Mouse (Mus musculus) layer of hippocampus, adult 2 months (tissue): ENCODE results near the gene 4933411K16Rik. TPM values are rescaled to one million over a fixed set of nuclear protein-coding genes. Genes with fewer than 3 reads are reported as not detected.

Experiments used
- DNase-seq, 2 experiments: peaks; one replicate each; pipeline ENCODE4 v3.0.0; 2022; ENCODE audit warnings: low spot score in 2 of 2
- H3K27ac ChIP-seq: fragments of 200-600 bp; 2 replicates; pipeline ENCODE4 v1.8.1; 2022
- H3K4me3 ChIP-seq: fragments of 200-600 bp; 2 replicates; pipeline ENCODE4 v1.8.1; 2022; ENCODE audit warnings: mild to moderate bottlenecking
- CTCF ChIP-seq: fragments of 200-600 bp; conservative IDR thresholded peaks from 2 replicates; pipeline ENCODE4 v1.8.1; 2022; ENCODE audit warnings: antibody characterized with exemption, mild to moderate bottlenecking, moderate library complexity
- total RNA-seq, 2 experiments: library from RNA; stranded (reverse); gene quantifications; 2 replicates each; pipeline ENCODE4 v1.2.3; 2021

The 4933411K16Rik gene
- total RNA-seq, 2 experiments from 2014 or later, result 1.6 to 1.9 TPM

DNA sequence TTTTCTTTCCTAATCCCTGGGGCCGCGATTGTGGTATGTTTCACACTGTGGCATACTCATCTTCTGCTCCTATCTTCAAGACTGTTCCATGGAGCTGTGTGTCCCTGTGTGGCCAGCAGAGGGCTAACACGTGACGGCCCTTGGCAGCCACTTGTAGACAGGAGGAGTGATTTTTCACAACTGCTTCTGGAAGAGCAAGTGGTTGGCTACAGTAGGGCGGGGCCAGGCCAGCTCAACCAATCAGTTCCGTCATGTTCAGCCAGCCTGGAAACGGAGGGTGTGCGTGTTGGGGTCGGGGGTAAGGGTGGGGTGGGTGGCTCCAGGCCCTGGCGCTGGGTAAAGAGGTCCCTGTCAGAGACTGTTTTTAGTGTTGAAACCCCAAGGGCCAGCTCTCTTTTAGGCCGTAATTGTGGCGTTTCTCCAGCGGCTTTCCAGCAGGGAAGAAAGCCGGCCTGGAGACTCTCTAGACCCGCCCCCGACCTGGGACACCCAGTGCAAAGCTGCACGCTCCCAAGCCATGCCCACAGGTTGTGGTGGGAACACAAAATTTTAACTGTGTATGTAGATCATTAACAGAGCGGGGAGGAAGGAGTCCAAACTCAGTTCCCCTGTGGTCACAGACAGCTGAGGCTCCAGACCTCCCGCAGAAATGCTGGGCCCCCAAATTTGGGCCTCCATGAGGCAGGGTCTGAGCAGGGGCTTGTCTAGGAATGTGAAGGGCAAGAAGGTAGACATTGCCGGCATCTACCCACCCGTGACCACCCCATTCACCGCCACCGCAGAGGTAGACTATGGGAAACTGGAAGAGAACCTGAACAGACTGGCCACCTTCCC lies 6.6 kb upstream of the 4933411K16Rik start, which contains the start of gene Hoga1:
Hoga1 (plus strand) TSS at position 342 of the 834 bp plus-strand sequence.
- peak within 1 kb of the TSS; percentile 52 for H3K4me3 ChIP-seq

DNA sequence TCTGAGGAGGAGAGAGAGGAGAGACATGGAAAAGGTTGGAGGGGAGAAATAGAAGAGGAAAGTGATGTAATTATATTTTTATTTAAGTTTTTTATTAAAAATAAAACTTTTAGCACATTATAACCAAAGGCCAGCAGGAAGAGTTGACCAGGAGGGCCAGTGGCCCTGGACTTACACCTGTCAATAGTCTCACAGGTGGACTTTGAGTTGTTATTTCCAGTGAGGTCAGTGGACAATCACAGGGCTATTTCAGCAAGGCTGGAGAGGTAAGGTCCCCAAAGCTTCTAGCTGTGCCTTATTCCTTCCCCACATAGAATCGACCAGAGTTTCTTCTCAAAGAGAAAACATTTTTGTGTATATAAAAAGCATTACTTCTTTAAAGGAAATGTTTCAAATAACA lies 1.8 kb upstream of the 4933411K16Rik start:
- no peak for TF ChIP-seq CTCF

More for the DNA sequence above, 6.6 kb upstream of the 4933411K16Rik start, which contains the start of gene Hoga1:
- 0 out of 2 replicates have a peak within 1 kb of the TSS, but pooled peaks have one; percentile 28 for H3K27ac ChIP-seq
- peak; percentile 42 to 52 for DNase-seq
- TF ChIP-seq CTCF, result peak; percentile 76

DNA sequence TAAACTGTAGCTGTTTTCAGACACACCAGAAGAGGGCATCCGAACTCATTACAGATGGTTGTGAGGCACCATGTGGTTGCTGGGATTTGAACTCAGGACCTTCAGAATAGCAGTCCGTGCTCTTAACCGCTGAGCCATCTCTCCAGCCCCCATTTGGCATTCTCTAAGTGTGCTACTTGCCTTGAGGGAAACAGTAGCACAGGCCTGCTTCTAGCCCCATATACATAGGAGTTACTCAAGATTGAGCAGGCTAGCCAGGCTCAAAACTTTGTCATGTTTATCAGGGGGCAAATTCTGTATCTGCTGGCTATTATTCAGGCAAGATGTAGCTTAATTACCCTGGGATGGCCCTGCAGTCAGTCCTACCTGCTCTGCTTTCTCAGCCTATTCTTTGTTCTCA lies 697 bp upstream of the 4933411K16Rik start:
- Histone ChIP-seq H3K4me3 (no peak overlapping the region), H3K27ac (no peak overlapping the region)
- no peak for DNase-seq
- no peak for TF ChIP-seq CTCF

More for the DNA sequence above, 1.8 kb upstream of the 4933411K16Rik start:
- no peak overlapping the region for H3K27ac ChIP-seq
- H3K4me3 ChIP-seq, result no peak overlapping the region
- DNase-seq, result no peak

DNA sequence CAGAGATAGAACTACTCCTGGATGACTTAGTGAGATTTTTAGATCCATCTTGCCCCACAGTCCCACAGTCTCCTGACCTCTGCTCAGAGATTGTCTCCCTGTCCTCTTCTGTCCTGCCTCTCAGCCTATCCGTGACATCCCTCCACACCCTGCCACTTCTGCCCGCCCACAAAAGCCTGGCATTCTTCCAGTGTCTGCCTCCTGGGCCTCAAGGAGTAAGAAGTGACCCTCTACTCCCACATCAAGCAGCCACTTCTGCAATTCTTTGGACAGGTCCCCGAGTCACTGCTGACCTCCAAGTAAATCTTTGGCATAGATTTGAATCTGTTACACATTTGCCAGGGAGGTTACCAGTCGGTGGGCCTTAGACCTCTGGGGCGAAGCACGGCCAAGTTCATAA lies 2.2 kb downstream of the 4933411K16Rik start:
- Histone ChIP-seq H3K4me3 (no peak overlapping the region), H3K27ac (no peak overlapping the region)
- DNase-seq, result no peak
- TF ChIP-seq CTCF, result no peak

DNA sequence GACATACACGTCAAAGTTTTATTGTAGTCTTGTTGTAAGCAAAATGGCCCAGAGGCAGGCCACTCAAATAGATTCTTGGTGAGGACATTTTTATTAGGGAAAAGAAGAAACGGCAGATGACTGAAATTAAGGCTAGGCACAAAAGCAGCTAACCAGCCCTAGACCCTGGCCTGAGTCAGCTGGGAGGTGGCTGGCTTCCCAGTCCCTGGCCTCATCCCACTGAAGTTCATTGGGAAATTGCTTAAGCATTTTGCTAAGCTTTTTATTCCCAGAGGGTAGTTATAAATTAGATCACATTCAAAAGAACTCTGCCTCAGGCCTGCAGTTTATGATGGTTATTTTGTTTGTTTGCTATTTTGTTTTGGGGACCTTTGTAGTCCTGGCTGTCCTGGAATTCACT lies 3.8 kb downstream of the 4933411K16Rik start:
- no peak overlapping the region for H3K4me3 ChIP-seq
- H3K27ac ChIP-seq, result no peak overlapping the region
- no peak for TF ChIP-seq CTCF
- DNase-seq, result no peak

DNA sequence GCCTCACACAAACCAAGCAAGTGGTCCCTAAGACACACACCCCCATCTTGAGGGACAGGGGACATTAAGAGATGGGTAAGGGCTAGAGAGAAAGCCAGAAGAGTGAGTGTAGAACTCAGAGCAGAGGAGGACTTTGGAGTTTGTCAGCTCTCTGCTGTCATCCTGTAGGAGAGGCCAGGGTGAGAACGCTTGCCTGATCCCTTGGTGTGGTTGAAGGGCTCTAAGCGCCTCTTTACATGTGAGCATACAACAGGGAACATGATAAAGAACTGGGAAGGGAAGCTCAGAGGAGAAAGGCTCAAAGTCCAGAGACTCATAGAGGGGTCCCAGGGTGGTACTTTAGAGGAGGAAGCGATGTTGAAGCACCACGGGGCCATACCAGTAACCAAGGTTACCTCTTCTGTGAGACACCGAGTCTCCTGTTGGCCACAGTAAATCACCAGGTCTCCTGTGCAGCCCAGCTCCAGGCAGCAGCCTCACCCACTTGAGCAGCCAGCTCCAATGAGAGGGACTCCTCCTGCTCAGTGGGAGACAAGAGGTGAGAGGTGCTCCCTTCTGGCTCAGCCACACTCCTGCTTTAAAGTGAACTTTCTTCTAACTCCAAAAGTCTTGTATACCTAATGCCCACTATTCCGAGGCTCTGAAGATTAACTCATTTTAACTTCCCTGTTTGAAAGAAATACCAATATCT lies 4.8 kb downstream of the 4933411K16Rik start:
- H3K4me3 ChIP-seq, result no peak overlapping the region
- no peak for TF ChIP-seq CTCF
- no peak overlapping the region for H3K27ac ChIP-seq
- DNase-seq, result no peak

DNA sequence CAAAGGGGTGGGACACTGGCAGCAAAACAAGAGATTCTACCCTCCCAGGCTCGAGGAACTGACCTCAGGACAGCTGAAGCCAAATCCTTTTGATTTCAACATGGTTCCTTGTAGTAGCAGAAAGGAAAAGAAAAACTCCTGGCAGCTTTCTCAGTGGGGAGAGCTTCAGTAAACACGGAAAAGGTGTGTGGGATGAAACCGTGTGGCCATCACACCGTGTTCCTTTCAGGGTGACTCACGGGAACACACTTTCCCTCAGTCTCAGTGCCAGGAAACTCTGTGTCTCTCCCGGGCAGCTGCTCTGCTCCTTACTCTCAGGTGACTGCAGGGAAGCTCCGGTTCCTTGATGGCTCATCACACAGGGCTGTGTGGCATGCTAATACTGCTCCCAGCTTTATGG lies 6.4 kb downstream of the 4933411K16Rik start:
- H3K4me3 ChIP-seq, result no peak overlapping the region
- H3K27ac ChIP-seq, result no peak overlapping the region
- no peak for TF ChIP-seq CTCF
- DNase-seq, result no peak

DNA sequence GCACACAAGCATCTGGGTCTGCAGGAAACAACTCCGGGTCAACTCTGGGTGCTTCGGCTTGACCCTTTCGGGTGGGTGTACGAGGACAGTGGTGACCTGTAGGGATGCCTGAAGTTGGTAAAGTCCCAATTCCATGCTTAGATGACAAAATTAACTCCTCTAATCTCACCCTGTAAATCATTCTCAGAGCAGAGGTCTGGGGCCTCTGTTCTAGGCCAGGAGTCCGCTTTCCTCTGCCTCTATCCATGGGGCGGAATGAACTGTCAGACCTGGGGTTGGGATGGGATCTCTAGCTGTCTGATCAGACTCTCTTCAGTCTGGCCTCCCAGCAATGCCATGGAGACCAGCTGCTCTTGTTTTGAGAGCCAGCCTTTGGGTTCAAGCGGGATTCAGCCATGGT lies 9.4 kb downstream of the 4933411K16Rik start:
- Histone ChIP-seq H3K27ac (no peak overlapping the region), H3K4me3 (no peak overlapping the region)
- no peak for DNase-seq
- TF ChIP-seq CTCF, result no peak

DNA sequence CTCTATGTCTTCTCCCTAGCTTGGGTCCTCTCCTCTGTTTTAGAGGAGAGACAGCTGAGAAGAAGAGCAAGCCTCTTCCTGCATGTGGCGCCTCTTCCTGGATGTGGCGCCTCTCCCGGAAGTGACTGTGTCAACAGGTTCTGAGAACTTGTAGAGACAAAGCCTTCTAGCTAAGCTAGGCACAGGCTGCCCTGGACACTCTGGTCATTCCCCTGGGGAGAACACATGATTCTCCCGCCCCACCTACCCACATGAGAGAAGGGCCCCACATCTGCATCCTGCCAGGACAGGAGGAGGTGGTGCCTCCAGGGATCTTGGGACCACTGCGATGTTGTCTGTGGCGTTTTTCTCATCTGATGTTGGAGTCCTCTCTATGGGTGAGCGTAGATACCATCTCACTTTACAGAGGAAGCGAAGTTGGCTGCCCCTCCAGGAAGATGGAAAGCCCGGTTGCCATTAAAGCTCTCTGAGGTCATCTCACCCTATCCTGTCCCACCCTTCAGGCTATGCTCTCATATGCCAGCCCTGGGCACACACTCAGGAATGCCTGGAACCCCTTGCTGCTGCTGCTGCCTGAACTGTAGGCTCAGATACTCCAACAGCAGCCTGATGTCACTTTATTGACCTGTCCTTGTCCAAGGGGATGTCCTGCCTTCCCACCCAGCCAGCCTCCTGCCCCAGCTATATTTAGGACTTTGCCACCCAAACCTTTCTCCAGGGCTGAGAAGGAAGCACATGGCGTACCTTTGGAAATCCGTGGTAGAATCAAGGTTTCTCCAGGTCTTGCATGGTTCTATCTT lies 16.6 kb downstream of the 4933411K16Rik start:
- no peak for TF ChIP-seq CTCF
- no peak for DNase-seq
- Histone ChIP-seq H3K4me3 (no peak overlapping the region; the same call in 1 of the 2 replicates), H3K27ac (no peak overlapping the region)

DNA sequence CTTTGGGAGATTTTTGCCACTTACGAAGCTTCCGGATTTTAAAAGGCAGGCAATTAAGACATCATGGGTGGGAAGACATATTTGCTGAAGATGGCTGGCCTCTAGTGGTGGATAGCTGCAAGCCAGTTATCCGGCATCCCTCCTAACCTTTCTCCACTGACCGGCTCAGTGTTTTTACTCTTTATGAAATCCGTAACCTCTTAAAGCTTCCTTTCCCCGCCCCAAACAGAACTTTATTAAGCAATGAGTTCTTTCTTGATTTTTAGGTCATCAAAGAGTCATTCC lies 17.1 kb downstream of the 4933411K16Rik start:
- DNase-seq, result no peak
- Histone ChIP-seq H3K27ac (no peak overlapping the region), H3K4me3 (no peak overlapping the region; the same call in 1 of the 2 replicates)
- TF ChIP-seq CTCF, result peak; percentile 87

DNA sequence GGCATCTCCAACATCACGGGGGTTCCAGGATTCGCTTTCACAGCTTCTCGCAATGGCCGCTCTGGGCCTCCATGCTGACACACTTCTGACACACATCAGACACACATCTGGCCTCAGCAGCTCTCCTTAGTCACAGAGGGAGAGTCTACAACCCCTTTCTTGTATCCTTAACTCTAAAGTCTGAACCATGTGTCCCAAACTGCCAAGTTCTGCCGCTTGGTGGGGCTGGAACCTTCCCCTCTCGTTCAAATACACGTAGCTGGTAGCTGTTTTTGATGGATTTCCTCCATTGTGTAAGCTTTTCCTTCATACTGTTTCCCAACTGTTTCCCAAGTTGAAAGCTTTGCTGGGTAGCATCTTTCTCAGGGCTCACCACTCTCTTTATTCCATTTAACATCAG lies 19.2 kb downstream of the 4933411K16Rik start:
- Histone ChIP-seq H3K4me3 (no peak overlapping the region), H3K27ac (no peak overlapping the region)
- TF ChIP-seq CTCF, result peak; percentile 68
- DNase-seq, result peak in 1 of 2 experiments; percentile 31

DNA sequence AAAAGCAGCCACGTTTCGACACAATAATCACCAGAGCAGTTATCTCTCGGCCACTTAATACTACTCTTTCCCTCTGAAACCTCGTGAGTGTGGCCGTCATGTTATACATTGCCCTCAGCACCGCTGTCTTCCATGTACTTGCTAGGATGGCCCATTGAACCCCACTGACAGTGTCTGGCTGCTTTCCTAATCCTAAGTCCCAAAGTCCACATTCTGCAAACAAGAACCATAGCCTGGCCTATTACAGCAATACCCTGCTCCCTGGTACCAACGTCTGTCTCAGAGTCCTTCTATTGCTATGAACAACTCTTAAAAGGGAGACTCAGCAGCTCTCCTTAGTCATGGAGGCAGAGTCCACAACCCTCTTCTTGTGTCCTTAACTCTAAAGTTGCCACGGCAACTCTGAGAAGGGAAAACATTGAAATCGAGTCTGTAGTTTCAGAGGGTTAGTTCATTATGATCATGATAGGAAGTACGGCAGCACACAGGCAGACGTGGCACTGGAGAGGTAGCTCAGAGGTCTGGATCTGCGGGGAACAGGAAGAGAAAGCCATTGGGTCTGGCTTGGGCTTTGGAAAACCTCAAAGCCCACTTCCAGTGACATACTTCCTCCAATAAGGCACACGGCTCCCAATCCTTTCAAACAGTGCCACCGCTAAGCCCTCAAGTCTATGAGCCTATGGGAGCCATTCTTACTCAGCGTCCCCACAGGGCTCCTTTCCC lies 20.0 kb downstream of the 4933411K16Rik start:
- no peak overlapping the region for H3K4me3 ChIP-seq
- no peak for TF ChIP-seq CTCF
- DNase-seq, result no peak
- H3K27ac ChIP-seq, result no peak overlapping the region
